Mouse (Mus musculus) frontal cortex, postnatal 14 days (tissue): ENCODE measurements at regions not wholly inside any gene's neighbourhood (a gene's known extent, or its start where the extent isn't known, plus 50 kb on each side); places are given as distances from the start of the nearest gene placed in this dataset.

Experiments used
- DNase-seq, 2 experiments: peaks; one replicate each; pipeline ENCODE4 v3.0.0; 2022; ENCODE audit warnings: low spot score in 2 of 2

DNA sequence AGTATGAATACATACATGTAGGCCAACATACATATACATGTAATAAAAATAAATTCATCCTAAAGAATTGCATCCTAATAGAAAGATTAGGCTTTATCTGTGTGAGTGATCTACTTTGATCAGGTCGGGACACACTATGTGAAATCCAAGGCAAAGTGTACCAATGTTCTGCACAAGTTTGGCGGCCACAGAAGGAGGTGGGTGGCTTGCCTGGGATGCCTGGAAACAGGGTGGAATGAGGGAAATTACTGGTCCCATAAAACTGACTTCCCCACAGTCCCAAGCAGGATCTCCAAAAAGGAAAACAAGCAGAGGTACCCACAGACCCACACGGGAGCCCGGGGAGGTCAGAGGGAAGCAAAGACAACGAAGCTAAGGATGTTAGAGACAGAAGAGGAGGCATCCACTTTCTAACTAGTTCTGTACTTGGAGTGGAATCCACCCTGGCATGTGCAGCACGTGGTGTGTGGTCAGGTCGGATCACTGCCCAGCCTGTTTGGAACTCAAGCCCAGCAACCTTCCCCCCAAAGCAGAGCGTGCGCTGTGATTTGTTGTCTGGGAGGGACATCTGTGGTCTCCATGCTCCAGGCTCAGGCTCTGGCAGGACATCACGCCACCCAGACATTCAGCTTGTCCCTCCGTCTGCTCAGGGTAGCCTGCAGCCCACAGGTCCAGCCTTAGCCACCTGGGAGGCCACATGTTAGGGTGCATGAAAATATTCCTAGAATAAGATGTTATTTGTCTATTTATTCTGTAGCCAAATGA is 615.3 kb upstream of the 3110018I06Rik start:
- no peak for DNase-seq

DNA sequence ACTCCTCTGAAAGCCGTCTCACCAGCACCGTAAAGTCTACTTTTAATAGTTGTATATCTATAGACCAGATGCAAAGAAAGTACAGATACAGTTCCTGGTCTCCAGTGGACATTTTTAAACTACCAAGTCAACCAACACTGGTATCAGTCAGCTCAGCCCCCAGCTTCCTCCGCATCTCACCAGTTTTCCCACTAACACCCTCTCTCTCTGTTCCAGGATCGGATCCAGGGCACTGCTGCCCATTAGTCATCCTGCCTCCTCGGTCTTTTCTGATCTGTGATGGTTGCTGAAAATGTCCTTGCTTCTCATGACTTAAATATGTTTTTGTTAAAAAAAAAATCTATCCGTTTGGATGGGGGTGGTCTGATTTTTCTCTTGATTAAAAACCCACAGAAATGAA is 598.1 kb upstream of the 3110018I06Rik start:
- DNase-seq = no peak

DNA sequence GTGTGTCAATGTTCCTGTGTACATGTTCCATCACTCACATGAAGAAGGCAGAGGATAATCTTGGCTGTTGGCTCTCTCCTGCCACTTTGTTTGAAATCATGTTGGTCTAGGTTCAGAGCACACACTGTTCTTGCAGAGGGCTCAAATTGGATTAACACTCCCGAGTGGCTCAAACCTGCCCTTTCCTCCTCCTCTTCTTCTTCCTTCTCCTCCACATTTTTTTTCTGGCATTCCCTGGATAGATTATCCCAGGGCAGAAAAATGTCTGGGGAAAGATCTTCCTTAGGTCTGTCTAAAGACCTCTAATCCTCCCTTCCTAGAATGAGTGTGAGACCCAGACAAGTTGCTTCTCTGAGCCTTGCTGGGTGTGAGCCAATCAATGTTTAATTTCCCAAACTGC is 594.4 kb upstream of the 3110018I06Rik start:
- no peak for DNase-seq

DNA sequence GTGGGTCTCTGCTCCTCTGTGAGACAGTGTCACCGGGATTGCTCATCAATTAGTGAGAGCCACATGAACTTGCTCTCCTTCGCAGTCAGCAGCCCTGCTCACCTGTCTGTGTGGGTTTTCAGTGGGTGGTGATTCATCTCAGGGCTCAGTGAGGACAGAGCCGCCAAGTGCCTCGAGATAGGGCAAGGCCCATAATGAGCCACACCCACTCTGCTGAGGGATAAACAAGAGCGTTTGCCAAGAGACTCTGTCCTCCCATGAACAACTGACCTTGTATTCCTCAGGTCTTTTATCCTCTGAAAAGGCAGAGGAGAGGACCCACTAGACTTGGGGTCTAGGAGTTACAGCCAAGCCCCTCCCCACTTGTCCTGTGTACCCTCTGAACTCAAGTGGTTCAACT is 584.2 kb upstream of the 3110018I06Rik start:
- DNase-seq = no peak

DNA sequence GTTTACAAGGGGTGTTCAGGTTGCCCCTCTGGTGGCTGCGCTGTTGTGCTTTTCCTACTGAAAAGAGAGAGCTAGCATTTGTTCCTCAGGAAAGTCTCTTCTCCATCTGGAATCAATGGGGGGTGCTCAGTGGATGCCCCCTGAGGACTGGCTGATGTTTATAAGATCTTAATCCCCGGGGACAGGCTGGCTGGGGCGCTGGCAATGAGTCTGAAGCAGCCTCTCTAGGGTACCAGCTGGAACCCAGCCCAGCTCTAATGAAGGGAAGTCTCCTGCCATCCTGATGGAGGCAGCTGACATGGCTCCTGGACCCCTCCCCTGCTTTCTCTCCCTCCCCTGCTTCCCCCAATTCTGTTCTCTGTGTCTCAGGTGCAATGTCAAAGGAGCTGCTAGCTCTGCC is 575.6 kb upstream of the 3110018I06Rik start:
- no peak for DNase-seq

DNA sequence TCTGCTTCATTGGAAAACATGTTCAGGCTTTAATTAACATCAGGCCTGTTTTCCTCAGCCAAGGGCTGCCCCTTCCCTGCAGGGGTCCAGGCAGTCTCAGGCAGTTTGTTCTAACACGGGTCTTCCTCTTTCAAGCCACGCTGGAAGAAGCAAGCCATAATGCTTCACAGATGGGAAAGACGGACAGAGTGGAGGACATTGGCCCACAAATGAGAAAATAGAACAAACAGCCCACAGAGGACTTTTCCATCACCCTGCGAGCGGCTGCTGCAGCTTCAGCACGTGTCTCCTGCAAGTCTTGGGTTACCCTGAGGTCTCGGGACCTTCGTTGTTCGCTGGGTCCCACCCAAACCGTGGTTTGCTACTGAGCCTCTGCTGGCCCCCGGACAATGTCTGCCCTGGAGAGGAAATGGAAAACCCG is 565.9 kb upstream of the 3110018I06Rik start:
- DNase-seq = no peak

DNA sequence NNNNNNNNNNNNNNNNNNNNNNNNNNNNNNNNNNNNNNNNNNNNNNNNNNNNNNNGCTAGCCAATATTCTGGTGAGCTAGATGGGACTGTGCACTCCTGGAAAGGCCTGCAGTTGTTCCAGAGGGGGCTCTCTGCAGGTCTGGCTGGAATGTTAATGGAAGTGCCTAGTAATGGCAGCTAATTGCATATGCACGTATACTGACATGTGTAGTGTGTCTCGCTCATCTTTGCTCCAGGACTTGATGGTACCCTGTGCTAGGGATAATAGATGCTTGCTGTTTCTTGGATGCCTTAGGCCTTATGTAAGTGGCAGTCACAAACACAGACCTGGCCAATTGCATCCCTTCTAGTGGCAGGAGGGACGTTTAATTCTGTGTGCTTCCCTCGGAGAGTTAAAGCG is 560.0 kb upstream of the 3110018I06Rik start:
- no peak for DNase-seq

DNA sequence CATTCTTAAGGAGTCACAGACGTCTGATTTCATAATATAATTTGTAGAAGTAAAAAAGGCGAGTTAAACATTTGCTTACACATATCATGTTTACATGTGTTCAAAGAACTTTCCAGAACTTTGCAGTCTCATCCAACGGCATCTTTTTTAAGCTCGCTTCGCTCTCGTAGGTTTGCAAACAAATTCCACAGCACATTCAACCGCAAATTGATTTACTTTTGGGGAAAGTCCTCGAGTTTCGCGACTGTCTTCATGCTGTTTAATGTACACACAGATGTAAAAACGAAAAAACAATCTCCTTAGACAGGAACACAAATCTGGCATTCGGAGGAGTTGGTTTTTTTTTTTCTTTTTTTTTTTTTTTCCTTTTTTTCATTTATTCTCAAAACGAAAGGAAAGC is 559.3 kb upstream of the 3110018I06Rik start:
- DNase-seq = no peak

DNA sequence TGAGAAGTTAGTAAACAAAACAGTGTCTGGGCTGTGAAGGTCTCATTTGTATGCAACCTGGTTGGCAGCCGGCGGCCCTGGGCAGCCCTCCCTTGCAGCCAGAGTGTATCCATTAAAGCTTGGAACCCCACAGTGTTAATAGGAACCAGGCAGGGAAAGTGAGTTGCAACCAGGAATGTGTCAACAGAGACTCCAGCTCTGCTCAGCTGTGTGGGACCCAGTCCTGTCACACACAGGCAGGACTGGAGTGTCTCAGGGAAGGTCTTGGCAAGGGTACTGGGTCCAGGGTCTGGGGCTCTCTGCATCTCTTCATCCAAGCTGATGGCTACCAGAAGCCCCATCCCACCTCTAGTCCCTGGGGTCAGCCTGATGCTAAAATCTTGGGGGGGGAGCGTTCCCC is 556.8 kb upstream of the 3110018I06Rik start:
- DNase-seq = no peak

DNA sequence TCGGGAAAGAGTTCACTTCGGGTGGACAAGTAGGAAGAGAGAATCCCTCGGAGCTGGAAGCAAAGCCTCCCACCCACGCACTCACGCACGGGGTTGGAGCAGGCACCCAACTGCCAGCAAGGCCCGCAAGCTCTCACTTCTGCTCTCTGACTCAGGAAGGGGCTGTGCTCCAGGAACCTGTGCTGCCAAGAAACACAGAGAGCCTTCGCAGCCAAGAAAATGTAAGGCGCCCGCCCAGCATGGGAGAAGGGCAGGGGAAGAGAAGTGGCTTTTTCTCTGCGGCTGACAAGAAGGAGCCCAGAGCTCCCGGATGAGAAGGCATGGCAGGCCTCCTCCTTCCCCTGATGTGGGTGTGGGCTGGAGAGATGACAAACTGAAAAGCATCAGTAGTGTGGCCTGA is 549.1 kb upstream of the 3110018I06Rik start:
- peak; percentile 58 to 66 for DNase-seq

DNA sequence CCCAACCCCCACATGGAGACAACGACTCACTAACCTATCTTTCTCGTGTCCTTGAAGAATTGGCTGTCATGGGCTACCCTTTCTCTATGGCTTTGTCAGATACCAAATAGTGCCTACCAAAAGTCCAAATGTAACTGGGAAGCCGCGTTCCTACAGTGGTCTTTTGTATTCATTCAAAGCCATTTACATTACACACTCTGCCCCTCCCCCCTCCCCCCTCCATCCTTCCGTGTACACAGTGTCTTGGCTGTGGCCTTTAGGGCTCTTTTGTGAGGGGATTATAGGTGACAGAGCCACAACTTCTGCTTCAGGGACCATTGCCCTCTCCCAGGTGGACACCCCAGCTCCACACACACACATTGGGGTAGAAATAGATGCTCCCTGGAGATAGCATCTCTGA is 544.6 kb upstream of the 3110018I06Rik start:
- DNase-seq = no peak

DNA sequence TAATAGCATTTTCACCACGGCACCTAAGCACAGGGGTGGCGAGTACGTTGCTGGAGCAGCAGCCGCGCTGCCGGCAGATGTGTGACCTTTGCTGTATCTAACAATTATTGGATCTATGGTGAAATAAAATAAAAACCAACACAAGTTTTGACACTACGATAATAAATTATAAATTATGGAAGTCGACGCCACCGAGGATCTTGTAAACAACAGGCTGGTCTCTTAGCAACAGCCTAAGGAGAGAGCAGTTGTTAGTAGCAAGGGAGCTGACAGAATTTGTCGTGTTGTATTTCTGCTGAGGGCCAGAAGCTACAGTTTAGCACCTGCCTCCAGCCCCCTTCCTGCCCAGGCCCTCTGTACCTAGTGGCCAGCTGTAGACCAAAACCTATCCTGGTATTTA is 535.8 kb upstream of the 3110018I06Rik start:
- no peak for DNase-seq

DNA sequence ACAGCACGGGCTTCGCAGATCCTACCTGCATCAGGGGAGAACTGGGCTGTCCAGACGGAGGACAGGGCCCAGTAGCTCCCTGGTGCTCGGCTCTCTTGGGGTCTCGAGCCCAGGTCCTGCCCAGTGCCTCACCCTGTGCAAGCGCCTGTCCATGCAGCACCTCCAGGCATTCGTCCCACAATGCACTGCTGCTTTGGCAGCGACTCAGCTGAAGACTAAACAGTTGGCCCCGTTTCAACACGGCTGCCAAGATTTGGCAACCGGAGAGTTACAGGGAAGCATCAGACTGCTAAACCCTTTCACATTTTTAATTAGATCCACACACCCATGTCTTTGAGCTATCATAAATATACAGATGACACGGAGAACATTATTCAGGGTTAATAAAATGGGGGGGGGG is 532.7 kb upstream of the 3110018I06Rik start:
- peak; percentile 42 to 66 for DNase-seq

DNA sequence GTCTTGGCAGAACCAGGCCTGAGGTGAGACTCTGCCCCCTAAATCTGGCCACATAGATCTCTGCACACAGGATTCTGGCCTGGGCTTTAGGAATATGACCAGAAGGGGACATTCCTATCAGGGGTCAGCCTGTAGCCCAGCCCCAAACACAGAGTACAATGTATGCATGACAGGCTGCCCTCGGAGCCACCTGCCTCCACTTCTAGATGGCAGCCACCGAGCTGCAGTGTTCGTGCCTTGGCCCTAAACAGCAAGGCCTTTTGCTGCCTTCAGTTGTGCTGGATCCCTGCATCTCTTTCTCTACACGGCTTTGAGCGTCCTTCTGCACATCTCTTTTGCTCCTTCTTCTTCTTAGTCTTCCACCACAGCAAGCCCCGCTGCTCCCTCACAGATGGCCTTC is 532.2 kb upstream of the 3110018I06Rik start:
- no peak for DNase-seq

DNA sequence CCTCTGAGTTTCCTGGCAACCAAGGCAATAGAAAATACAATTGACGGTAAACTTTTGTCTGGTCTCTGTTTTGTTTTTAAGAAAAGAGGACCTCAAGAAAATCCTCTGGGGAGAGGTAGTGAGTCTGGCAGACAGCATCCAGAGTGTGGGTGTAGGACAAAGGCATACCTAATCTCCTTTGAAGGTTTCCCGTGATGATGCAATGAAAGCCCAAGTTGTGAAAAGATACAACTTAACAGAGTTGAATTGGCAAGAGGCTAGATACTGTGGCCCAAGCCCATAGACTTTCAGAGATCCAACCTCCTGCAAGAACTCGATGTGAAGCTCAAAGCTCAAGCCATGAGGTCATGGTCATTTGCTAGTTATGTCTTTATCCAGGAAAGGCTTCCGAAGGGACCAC is 526.4 kb upstream of the 3110018I06Rik start:
- DNase-seq = no peak

DNA sequence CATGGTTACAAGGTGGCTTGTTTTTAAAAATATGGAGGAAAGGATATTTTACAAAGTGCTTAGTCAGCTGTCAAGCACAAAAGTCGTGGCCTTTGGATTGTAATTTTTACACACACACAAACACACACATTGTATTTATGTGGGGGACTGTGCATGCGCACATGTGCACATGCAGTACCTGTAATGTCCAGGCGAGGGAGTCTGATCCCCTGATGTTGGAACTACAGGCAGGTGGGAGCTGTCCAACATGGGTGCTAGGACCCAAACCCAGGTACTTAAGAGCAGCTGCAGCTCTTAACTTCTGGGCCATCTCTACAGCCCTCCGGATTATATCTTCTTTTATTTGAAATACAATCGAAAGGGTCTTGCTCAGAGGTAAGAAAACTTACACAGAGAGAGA is 524.7 kb upstream of the 3110018I06Rik start:
- no peak for DNase-seq

DNA sequence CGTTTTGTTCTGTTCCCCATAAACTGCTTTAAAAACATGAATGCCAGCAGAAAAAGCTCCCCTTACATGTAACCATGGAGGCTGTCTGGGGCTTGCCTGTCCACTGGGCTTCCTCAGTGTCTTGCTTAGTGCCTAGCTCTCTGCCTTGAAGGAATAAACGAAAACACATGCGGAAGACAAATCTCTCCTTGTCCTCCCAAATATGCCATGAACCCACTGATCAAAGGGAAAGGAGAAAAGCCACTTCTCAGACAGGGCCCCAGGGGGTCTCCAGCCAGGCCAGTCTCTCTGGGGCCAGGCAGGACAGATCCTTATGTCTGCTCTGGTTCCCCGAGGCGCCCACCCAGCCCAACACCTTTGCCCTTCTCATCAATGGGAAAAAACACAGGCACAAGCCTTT is 518.6 kb upstream of the 3110018I06Rik start:
- DNase-seq = no peak

DNA sequence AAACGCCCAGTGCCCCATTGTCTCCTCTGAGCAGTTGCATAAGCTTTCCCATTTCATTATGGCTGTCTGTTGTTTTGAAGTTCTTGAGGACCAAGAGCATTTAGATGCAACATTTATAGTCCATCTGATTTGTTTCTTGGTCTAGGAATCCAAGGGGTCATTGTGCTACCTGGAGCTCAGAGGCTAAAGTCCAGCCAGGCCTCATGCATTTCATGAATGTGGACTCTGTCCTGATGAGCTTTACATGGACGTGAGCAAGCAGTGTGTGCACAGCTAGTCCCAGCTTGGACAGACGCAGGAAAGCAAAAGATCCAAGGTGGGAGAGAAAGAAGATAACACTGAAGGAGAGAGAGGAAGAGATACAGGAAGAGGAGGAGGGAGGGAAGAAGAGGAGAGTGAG is 496.0 kb upstream of the 3110018I06Rik start:
- DNase-seq = no peak

DNA sequence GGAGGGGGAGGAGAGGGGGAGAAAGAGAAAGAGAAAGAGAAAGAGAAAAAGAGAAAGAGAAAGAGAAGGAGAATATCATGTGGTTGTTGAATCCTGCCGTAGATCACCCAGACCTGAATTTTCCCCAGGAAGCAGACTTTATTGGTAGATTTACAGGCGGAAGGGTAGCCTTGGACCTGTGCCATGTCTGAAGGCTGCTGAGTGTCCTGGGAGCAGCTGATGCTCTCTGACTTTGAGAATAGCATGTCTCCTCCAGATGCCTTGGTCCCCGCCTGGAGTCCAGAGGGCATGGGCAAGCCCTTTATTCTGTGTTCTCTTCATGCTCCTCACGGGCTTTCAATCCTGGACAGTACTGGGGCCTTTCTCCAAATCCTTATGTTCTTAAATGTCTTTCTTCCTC is 495.4 kb upstream of the 3110018I06Rik start:
- DNase-seq = no peak

DNA sequence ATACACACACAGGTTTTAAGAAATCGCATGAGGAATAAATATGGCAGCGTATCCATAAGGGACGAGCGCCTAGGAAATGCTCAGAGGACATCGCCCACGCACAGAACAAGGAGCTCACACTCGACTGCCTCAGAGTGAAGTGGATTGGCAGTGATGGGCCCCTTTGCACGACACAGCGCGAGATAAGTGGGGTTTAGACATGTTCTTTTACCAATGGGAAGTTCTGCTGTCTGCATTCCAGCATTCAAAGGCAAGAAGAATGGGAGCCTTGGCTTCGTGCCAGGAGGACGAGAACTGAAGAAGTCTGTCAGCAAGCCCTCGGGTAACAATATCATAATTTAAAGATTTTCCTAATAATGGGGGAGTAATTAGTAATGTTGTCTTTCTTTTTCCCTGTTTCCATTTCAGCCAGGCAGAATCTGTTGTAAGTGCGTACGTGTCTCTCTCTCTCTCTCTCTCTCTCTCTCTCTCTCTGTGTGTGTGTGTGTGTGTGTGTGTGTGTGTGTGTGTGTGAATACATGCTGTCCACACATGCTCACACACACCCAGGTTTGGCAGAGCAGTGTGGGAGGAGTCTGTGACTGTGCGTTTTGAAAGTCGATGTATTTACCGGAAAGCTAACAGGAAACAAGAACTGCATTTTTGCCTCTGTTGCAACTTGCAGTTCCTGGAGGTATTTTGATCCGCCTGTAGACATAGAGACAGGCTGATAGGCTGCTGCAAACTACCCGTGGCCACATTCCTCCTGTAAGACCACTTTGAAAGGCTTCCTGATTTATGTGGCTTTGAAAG is 477.2 kb upstream of the 3110018I06Rik start:
- no peak for DNase-seq

DNA sequence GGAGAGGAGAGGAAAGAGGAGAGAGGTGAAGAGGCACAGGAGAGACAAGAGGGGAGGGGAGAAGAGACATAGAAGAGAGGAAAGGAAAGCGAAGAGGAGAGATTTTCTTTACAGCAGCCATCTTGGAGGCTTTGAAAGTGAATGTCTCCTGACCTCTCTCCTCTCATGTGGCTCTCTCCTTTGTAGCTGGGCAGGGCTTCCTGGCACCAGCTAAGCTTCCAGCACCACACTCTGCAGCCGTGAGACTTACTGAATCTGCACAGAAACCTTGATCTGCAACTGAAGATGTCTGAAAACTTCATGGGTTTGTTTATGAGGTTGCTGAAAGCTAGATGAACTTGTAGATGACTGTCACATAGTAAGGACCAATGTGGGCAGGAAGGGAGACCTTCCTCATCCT is 471.6 kb upstream of the 3110018I06Rik start:
- DNase-seq = no peak

DNA sequence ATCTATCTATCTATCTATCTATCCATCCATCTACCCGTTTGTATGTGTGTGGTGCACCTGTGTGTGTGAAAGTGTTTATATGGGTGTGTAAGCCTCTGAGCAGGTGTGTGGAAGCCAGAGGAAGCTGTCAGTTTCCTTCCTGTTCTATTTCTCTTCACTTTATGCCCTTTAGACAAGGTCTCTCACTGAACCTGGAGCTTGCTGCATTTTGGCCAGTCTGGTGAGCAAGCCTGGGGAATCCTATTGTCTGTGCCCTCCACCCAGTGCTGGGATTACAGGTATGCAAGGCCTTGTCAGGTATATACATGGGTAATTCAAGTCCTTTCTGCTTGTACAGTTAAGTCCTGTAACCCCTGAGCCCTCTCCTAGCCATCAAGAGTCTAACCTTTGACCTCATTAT is 466.6 kb upstream of the 3110018I06Rik start:
- no peak for DNase-seq

DNA sequence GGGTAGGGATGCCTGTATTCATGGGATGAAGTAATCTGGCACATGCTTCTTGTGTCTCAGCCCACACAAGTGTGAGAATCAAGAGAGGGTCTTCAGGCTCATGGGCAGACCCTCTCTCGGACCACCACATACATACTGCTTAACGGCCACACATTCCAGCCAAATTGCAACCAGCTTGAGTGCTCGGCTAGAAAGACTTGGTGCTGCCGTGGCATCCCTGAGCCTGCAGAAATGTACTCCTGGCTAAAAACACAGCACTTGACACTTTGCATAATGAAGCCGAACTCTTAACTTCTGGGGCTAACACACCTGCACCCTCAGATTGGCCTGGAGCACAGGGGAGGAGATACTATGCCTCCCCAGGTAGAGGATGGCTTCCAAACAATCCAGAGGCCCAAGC is 461.6 kb upstream of the 3110018I06Rik start:
- no peak for DNase-seq
